10 mouse cellular contexts compared by ENCODE assay signal in genomic region chr3:90322289-90322688, GRCm38 (mm10). TPM values are rescaled to one million over a fixed set of nuclear protein-coding genes. Genes with fewer than 3 reads are reported as not detected.
A peak's percentile ranks its signal among the peaks of the same experiment; 100 is the strongest.
DNase-seq lines count a peak whose midpoint lies in the region; ATAC-seq and TF ChIP-seq lines count a peak whose summit lies in the region.
"Had no signal": no experiment of that assay in that cellular context is flagged by ENCODE, and none has a peak within 500 bp of the region (broad histone marks: within the 10 kb centered on the region; RNA-seq: fewer than 3 reads in every experiment).

No protein-coding gene starts in this region.

- no peaks in the 10 kb centered on the region for H3K9me3 ChIP-seq in embryonic facial prominence, embryonic 14.5 days (ENCODE audit: control insufficient read depth, low read length)
- H3K9me3 ChIP-seq in limb, embryonic 14.5 days (ENCODE audit: control insufficient read depth, low read length), result no peaks in the 10 kb centered on the region

- peaks cover 26% of the 10 kb centered on the region for H3K4me1 ChIP-seq in embryonic facial prominence, embryonic 14.5 days (ENCODE audit: control insufficient read depth, insufficient read depth, low read length)
- H3K4me1 ChIP-seq in limb, embryonic 14.5 days (ENCODE audit: control insufficient read depth, insufficient read depth, low read length), result peaks cover 15% of the 10 kb centered on the region

- H3K4me3 ChIP-seq in embryonic facial prominence, embryonic 14.5 days (ENCODE audit: low read depth, low read length), result no peak overlapping the region
- no peak overlapping the region for H3K4me3 ChIP-seq in limb, embryonic 14.5 days (replicated peaks; ENCODE audit: low read length)

- peak overlapping the region; percentile 37 for H3K4me2 ChIP-seq in embryonic facial prominence, embryonic 14.5 days (ENCODE audit: low read depth, low read length)
- peak overlapping the region; percentile 21; the same call in 1 of the 2 replicates for H3K4me2 ChIP-seq in limb, embryonic 14.5 days (replicated peaks; ENCODE audit: low read depth, low read length, severe bottlenecking)

- no peak; the same call in 1 of the 2 replicates for ATAC-seq in embryonic facial prominence, embryonic 14.5 days (ENCODE audit: low read depth)
- ATAC-seq in limb, embryonic 14.5 days (ENCODE audit: low FRiP score, low read depth), result no peak
- ATAC-seq: liver, postnatal 0 days had no signal

- H3K27me3 ChIP-seq in embryonic facial prominence, embryonic 14.5 days (replicated peaks; ENCODE audit: control insufficient read depth, insufficient read depth, low read length), result no peaks in the 10 kb centered on the region
- H3K27me3 ChIP-seq in limb, embryonic 14.5 days (ENCODE audit: control insufficient read depth, insufficient read depth, low read length), result no peaks in the 10 kb centered on the region

- H3K9ac ChIP-seq in embryonic facial prominence, embryonic 14.5 days (ENCODE audit: low read depth, low read length), result no peak overlapping the region
- peak overlapping the region; percentile 21; the same call in 1 of the 2 replicates for H3K9ac ChIP-seq in limb, embryonic 14.5 days (ENCODE audit: low read depth, low read length, severe bottlenecking)
- H3K9ac ChIP-seq: liver, postnatal 0 days had no signal

- peak; percentile 10 for DNase-seq in heart, postnatal 4 days
- DNase-seq in heart, adult 18-20 months, result no peak
- DNase-seq in CD4-positive helper T cell, adult 2 months (ENCODE audit: low read depth, low spot score), result peak; percentile 21
- DNase-seq in embryonic facial prominence, embryonic 14.5 days (ENCODE audit: low spot score), result no peak
- DNase-seq in limb, embryonic 14.5 days (ENCODE audit: low spot score), result no peak
- no peak for DNase-seq in urinary bladder, postnatal 25 days (ENCODE audit: low spot score)
- no peak for DNase-seq in thymus, postnatal 10 days (ENCODE audit: low spot score in 2 of 2)
- DNase-seq in frontal cortex, adult 2 months (ENCODE audit: extremely low spot score in 1 of 2, low spot score in 1 of 2), result no peak
- DNase-seq: kidney, postnatal 25 days; liver, postnatal 0 days had no signal

- peak overlapping the region; percentile 71; the same call in 1 of the 2 replicates for H3K27ac ChIP-seq in embryonic facial prominence, embryonic 14.5 days (replicated peaks; ENCODE audit: low read depth, low read length)
- no peak overlapping the region for H3K27ac ChIP-seq in limb, embryonic 14.5 days (replicated peaks; ENCODE audit: low read depth, low read length)

- 0 out of 2 replicates have a peak, but pooled peaks cover 4% of the 10 kb centered on the region for H3K36me3 ChIP-seq in embryonic facial prominence, embryonic 14.5 days (ENCODE audit: control insufficient read depth, insufficient read depth, low read length)
- no peaks in the 10 kb centered on the region for H3K36me3 ChIP-seq in limb, embryonic 14.5 days (ENCODE audit: control insufficient read depth, insufficient read depth, low read length)

- TF ChIP-seq POLR2A in limb, embryonic 14.5 days (IDR thresholded peaks at IDR 0.05; ENCODE audit: borderline replicate concordance, extremely low read depth, insufficient read depth, insufficient read length), result no peak

- 46% methylated on average over 5 of the region's 6 CpGs for WGBS in embryonic facial prominence, embryonic 14.5 days
- WGBS in limb, embryonic 14.5 days, result 45% methylated on average over 6 of the region's 6 CpGs

RNA-seq across cellular contexts. Expression of gene Gatad2b, which starts 29.3 kb away (rescaled TPM):
- total RNA-seq in heart, postnatal 4 days (2021), result 10 to 100 TPM; 59.5 to 62.0 TPM
- 10 to 100 TPM; 40.0 to 41.8 TPM for total RNA-seq in heart, adult 18-20 months (2021)
- polyA plus RNA-seq in embryonic facial prominence, embryonic 14.5 days (2014; fragmentation: Nextera tagmentation; extraction: Ambion mirVana), result 13.2 and 13.4 TPM in 2 replicates
- 39.9 and 44.6 TPM in 2 replicates for polyA plus RNA-seq in limb, embryonic 14.5 days (2012; rRNA removed)
- 16.8 and 17.6 TPM in 2 replicates for polyA plus RNA-seq in limb, embryonic 14.5 days (2014; fragmentation: Nextera tagmentation; extraction: Ambion mirVana)
- 33.4 and 38.4 TPM in 2 replicates for polyA plus RNA-seq in frontal cortex, adult 2 months (2012; rRNA removed)

RNA-seq across cellular contexts. Expression of gene Dennd4b, which starts 57.3 kb away (rescaled TPM):
- 10 to 100 TPM; 22.2 to 22.3 TPM for total RNA-seq in heart, postnatal 4 days (2021)
- total RNA-seq in heart, adult 18-20 months (2021), result 10 to 100 TPM; 33.6 to 37.5 TPM
- polyA plus RNA-seq in embryonic facial prominence, embryonic 14.5 days (2014; fragmentation: Nextera tagmentation; extraction: Ambion mirVana), result 4.1 and 4.7 TPM in 2 replicates
- polyA plus RNA-seq in limb, embryonic 14.5 days (2012; rRNA removed), result 21.3 and 25.7 TPM in 2 replicates
- 3.6 and 6.4 TPM in 2 replicates for polyA plus RNA-seq in limb, embryonic 14.5 days (2014; fragmentation: Nextera tagmentation; extraction: Ambion mirVana)
- polyA plus RNA-seq in frontal cortex, adult 2 months (2012; rRNA removed), result 38.1 and 43.1 TPM in 2 replicates

Comparison
In these comparisons a context has a peak if more than half of its experiments do, and no peak if none do; other contexts are left out.
1. DNase-seq: peak in heart, postnatal 4 days (single experiment) and CD4-positive helper T cell, adult 2 months (single experiment); none in heart, adult 18-20 months (0 of 2), embryonic facial prominence, embryonic 14.5 days (single experiment), limb, embryonic 14.5 days (single experiment), urinary bladder, postnatal 25 days (single experiment), thymus, postnatal 10 days (0 of 2) and frontal cortex, adult 2 months (0 of 2).